Mouse (Mus musculus): ENCODE measurements around the gene Erg. TPM values are rescaled to one million over a fixed set of nuclear protein-coding genes. Genes with fewer than 3 reads are reported as not detected.

Erg gene
- polyA plus RNA-seq, 1 experiment from 2014 or later = 3.4 TPM

DNA sequence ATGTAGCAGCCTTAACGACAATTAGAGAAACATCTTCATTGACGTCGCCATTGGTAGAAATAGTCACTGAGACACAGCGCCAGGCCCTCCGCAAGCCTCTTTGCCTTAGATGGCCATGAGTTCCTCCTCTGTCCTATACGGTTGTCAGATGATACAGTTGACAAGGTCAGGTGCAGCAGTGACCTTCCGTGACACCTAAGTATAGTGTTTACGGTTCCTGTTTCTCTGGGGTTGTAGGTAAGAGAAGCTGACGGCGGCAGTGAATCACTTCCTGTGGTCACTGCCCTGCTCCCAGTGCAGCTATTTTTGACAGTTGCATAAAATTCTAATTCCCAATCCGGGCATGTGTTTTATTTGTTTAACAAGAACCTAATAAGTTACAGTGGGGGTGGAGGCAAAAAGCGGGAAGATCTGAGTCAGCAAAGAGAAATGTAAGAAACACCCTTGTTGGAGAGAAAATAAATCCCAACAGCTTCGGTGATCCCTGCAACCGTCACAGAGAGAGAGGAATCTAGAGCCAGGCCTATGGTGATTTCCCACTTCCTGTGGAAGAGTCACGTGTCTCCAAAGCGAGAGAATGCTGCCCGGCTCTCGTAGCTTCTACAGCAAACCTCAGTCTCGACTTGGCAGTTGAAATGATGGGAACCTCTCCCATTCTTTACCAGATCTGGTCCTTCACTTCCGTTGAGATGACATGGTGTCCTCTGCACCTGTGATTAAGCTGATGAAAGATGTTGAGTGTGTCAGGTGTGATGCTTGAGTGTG is 25.8 kb upstream of the Erg start:
- Histone ChIP-seq H3K9me3 (ENCODE audit: control insufficient read depth, low read length) (no peaks in the 10 kb centered on the region), H3K27me3 (ENCODE audit: control insufficient read depth, insufficient read depth, low read length) (no peaks in the 10 kb centered on the region), H3K4me2 (replicated peaks; ENCODE audit: low read depth, low read length) (no peak overlapping the region), H3K9ac (ENCODE audit: low read depth, low read length) (no peak overlapping the region), H3K4me3 (ENCODE audit: low read depth, low read length) (no peak overlapping the region), H3K36me3 (ENCODE audit: control insufficient read depth, insufficient read depth, low read length) (no peaks in the 10 kb centered on the region), H3K4me1 (replicated peaks; ENCODE audit: control insufficient read depth, insufficient read depth, low read length) (no peaks in the 10 kb centered on the region), H3K27ac (ENCODE audit: low read depth, low read length) (no peak overlapping the region)
- ATAC-seq (ENCODE audit: low FRiP score) = no peak
- no peak for DNase-seq (ENCODE audit: low spot score)
- 90% methylated on average over 20 of the region's 20 CpGs for WGBS

GRCm38 (mm10) chr16:95608624-95609023 is 22.2 kb upstream of the Erg start:
- WGBS = 73% methylated on average over 7 of the region's 7 CpGs
- no peaks in the 10 kb centered on the region for H3K36me3 ChIP-seq (ENCODE audit: control insufficient read depth, insufficient read depth, low read length)
- H3K27me3 ChIP-seq (ENCODE audit: control insufficient read depth, insufficient read depth, low read length) = no peaks in the 10 kb centered on the region
- no peak overlapping the region for H3K27ac ChIP-seq (ENCODE audit: low read depth, low read length)
- no peaks in the 10 kb centered on the region for H3K4me1 ChIP-seq (replicated peaks; ENCODE audit: control insufficient read depth, insufficient read depth, low read length)
- DNase-seq (ENCODE audit: low spot score) = no peak
- H3K9ac ChIP-seq (ENCODE audit: low read depth, low read length) = no peak overlapping the region
- no peak overlapping the region for H3K4me3 ChIP-seq (ENCODE audit: low read depth, low read length)
- no peak overlapping the region for H3K4me2 ChIP-seq (replicated peaks; ENCODE audit: low read depth, low read length)
- H3K9me3 ChIP-seq (ENCODE audit: control insufficient read depth, low read length) = no peaks in the 10 kb centered on the region
- ATAC-seq (ENCODE audit: low FRiP score) = no peak

- H3K9ac ChIP-seq (ENCODE audit: low read depth, low read length) = no peak overlapping the region
- no peaks in the 10 kb centered on the region for H3K27me3 ChIP-seq (ENCODE audit: control insufficient read depth, insufficient read depth, low read length)
- no peaks in the 10 kb centered on the region for H3K9me3 ChIP-seq (ENCODE audit: control insufficient read depth, low read length)
- H3K4me1 ChIP-seq (replicated peaks; ENCODE audit: control insufficient read depth, insufficient read depth, low read length) = peaks cover 2% of the 10 kb centered on the region; the same call in 1 of the 2 replicates
- WGBS = 27% methylated on average over 7 of the region's 7 CpGs
- H3K27ac ChIP-seq (ENCODE audit: low read depth, low read length) = no peak overlapping the region
- H3K36me3 ChIP-seq (ENCODE audit: control insufficient read depth, insufficient read depth, low read length) = no peaks in the 10 kb centered on the region
- no peak overlapping the region for H3K4me3 ChIP-seq (ENCODE audit: low read depth, low read length)
- ATAC-seq (ENCODE audit: low FRiP score) (no peak), DNase-seq (ENCODE audit: low spot score) (peak; percentile 77)
- no peak overlapping the region for H3K4me2 ChIP-seq (replicated peaks; ENCODE audit: low read depth, low read length)
Measured at GRCm38 (mm10) chr16:95605304-95605703, 18.9 kb upstream of the Erg start.

GRCm38 (mm10) chr16:95602504-95602903 is 16.1 kb upstream of the Erg start:
- Histone ChIP-seq H3K9me3 (ENCODE audit: control insufficient read depth, low read length) (no peaks in the 10 kb centered on the region), H3K4me3 (ENCODE audit: low read depth, low read length) (no peak overlapping the region), H3K9ac (ENCODE audit: low read depth, low read length) (no peak overlapping the region), H3K27ac (ENCODE audit: low read depth, low read length) (no peak overlapping the region), H3K36me3 (ENCODE audit: control insufficient read depth, insufficient read depth, low read length) (no peaks in the 10 kb centered on the region), H3K4me2 (replicated peaks; ENCODE audit: low read depth, low read length) (no peak overlapping the region), H3K27me3 (ENCODE audit: control insufficient read depth, insufficient read depth, low read length) (no peaks in the 10 kb centered on the region), H3K4me1 (replicated peaks; ENCODE audit: control insufficient read depth, insufficient read depth, low read length) (peaks cover 2% of the 10 kb centered on the region; the same call in 1 of the 2 replicates)
- DNase-seq (ENCODE audit: low spot score) = no peak
- 33% methylated on average over 5 of the region's 5 CpGs for WGBS
- no peak for ATAC-seq (ENCODE audit: low FRiP score)

- Histone ChIP-seq H3K27ac (ENCODE audit: low read depth, low read length) (no peak overlapping the region), H3K36me3 (ENCODE audit: control insufficient read depth, insufficient read depth, low read length) (no peaks in the 10 kb centered on the region)
- peak; percentile 69; the same call in 1 of the 2 replicates for ATAC-seq (ENCODE audit: low FRiP score)
Measured at GRCm38 (mm10) chr16:95601807-95602206, 15.4 kb upstream of the Erg start.

GRCm38 (mm10) chr16:95601219-95601580 is 14.8 kb upstream of the Erg start:
- Histone ChIP-seq H3K4me2 (replicated peaks; ENCODE audit: low read depth, low read length) (no peak overlapping the region), H3K27me3 (ENCODE audit: control insufficient read depth, insufficient read depth, low read length) (no peaks in the 10 kb centered on the region), H3K4me1 (replicated peaks; ENCODE audit: control insufficient read depth, insufficient read depth, low read length) (peaks cover 2% of the 10 kb centered on the region; the same call in 1 of the 2 replicates), H3K36me3 (ENCODE audit: control insufficient read depth, insufficient read depth, low read length) (no peaks in the 10 kb centered on the region), H3K4me3 (ENCODE audit: low read depth, low read length) (no peak overlapping the region), H3K9me3 (ENCODE audit: control insufficient read depth, low read length) (no peaks in the 10 kb centered on the region), H3K27ac (ENCODE audit: low read depth, low read length) (no peak overlapping the region), H3K9ac (ENCODE audit: low read depth, low read length) (no peak overlapping the region)
- WGBS = 81% methylated on average over 4 of the region's 4 CpGs
- ATAC-seq (ENCODE audit: low FRiP score) (peak; percentile 36; the same call in 1 of the 2 replicates), DNase-seq (ENCODE audit: low spot score) (peak; percentile 26)

More at GRCm38 (mm10) chr16:95601807-95602206, 15.4 kb upstream of the Erg start:
- Histone ChIP-seq H3K9me3 (ENCODE audit: control insufficient read depth, low read length) (no peaks in the 10 kb centered on the region), H3K4me3 (ENCODE audit: low read depth, low read length) (no peak overlapping the region), H3K4me1 (replicated peaks; ENCODE audit: control insufficient read depth, insufficient read depth, low read length) (peaks cover 2% of the 10 kb centered on the region; the same call in 1 of the 2 replicates), H3K4me2 (replicated peaks; ENCODE audit: low read depth, low read length) (no peak overlapping the region), H3K9ac (ENCODE audit: low read depth, low read length) (no peak overlapping the region), H3K27me3 (ENCODE audit: control insufficient read depth, insufficient read depth, low read length) (no peaks in the 10 kb centered on the region)
- peak; percentile 55 for DNase-seq (ENCODE audit: low spot score)
- 29% methylated on average over 4 of the region's 4 CpGs for WGBS

DNA sequence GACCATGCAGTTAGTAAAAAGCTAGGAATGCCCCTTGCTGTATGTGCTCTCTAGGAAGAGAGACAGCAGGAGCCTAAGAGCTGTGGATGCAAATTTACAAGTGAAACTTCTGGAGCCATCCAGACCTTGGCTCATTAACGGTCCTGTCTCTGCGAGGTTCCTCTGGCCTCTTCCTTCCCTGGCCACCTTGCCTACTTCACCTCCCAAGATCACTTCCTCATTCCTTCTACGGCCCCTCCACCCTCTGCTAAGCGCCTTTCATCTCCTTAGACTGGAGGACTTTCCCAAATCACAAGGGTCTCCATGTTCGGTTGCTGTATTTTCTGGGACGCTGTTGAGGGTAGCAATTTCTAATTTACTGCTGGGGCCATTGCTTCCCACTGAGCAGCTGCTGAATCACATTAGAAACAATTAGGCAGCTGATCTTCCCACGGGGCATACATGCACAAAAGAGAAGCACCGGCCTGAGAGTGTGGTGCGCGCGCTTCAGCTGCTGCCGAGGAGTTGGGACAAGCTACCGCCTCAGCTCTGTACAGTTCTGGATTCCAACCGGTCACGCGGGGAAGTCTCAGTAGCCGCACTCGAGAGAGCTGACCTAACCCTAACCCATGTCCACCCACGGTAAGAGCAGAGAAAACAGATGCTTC is 14.3 kb upstream of the Erg start:
- no peaks in the 10 kb centered on the region for H3K36me3 ChIP-seq (ENCODE audit: control insufficient read depth, insufficient read depth, low read length)
- peak; percentile 64 for ATAC-seq (ENCODE audit: low FRiP score)

GRCm38 (mm10) chr16:95598930-95599329 is 12.5 kb upstream of the Erg start:
- 96% methylated on average over 4 of the region's 4 CpGs for WGBS
- no peak overlapping the region for H3K4me2 ChIP-seq (replicated peaks; ENCODE audit: low read depth, low read length)
- H3K9me3 ChIP-seq (ENCODE audit: control insufficient read depth, low read length) = no peaks in the 10 kb centered on the region
- H3K27me3 ChIP-seq (ENCODE audit: control insufficient read depth, insufficient read depth, low read length) = no peaks in the 10 kb centered on the region
- DNase-seq (ENCODE audit: low spot score) (no peak), ATAC-seq (ENCODE audit: low FRiP score) (no peak)
- H3K4me1 ChIP-seq (replicated peaks; ENCODE audit: control insufficient read depth, insufficient read depth, low read length) = peaks cover 2% of the 10 kb centered on the region; the same call in 1 of the 2 replicates
- H3K9ac ChIP-seq (ENCODE audit: low read depth, low read length) = no peak overlapping the region
- H3K36me3 ChIP-seq (ENCODE audit: control insufficient read depth, insufficient read depth, low read length) = no peaks in the 10 kb centered on the region
- H3K27ac ChIP-seq (ENCODE audit: low read depth, low read length) = no peak overlapping the region
- H3K4me3 ChIP-seq (ENCODE audit: low read depth, low read length) = no peak overlapping the region

More for the DNA sequence above, 14.3 kb upstream of the Erg start:
- Histone ChIP-seq H3K9me3 (ENCODE audit: control insufficient read depth, low read length) (no peaks in the 10 kb centered on the region), H3K9ac (ENCODE audit: low read depth, low read length) (no peak overlapping the region), H3K27ac (ENCODE audit: low read depth, low read length) (no peak overlapping the region), H3K4me2 (replicated peaks; ENCODE audit: low read depth, low read length) (no peak overlapping the region), H3K27me3 (ENCODE audit: control insufficient read depth, insufficient read depth, low read length) (no peaks in the 10 kb centered on the region), H3K4me1 (replicated peaks; ENCODE audit: control insufficient read depth, insufficient read depth, low read length) (peaks cover 2% of the 10 kb centered on the region; the same call in 1 of the 2 replicates), H3K4me3 (ENCODE audit: low read depth, low read length) (no peak overlapping the region)
- 68% methylated on average over 19 of the region's 19 CpGs for WGBS
- peak; percentile 39 for DNase-seq (ENCODE audit: low spot score)
